Mouse (Mus musculus) forebrain, embryonic 11.5 days (tissue): ENCODE measurements around the gene Helt. TPM values are rescaled to one million over a fixed set of nuclear protein-coding genes. Genes with fewer than 3 reads are reported as not detected.

Source experiments
- ATAC-seq: fragments of 200-750 bp; cut with Nextera tagmentation; replicated peaks from 2 replicates; pipeline ENCODE4 v1.8.0; 2017; ENCODE audit warnings: moderate TSS enrichment; ENCODE audit not compliant: low FRiP score
- DNase-seq: peaks from one replicate; pipeline ENCODE4 v3.0.0-alpha.2; 2017; ENCODE audit warnings: low spot score
- H3K27ac ChIP-seq: fragments of 300-500 bp; sonication (generic); 2 replicates; pipeline ENCODE4 v1.5.1; 2014; ENCODE audit warnings: low read depth, low read length
- H3K27me3 ChIP-seq: fragments of 300-500 bp; sonication (generic); 2 replicates; pipeline ENCODE4 v1.6.1; 2014; ENCODE audit warnings: mild to moderate bottlenecking, low read length, mixed read lengths; ENCODE audit not compliant: control insufficient read depth, insufficient read depth
- H3K36me3 ChIP-seq: fragments of 300-500 bp; sonication (generic); 2 replicates; pipeline ENCODE4 v1.6.1; 2014; ENCODE audit warnings: mild to moderate bottlenecking, low read length, moderate library complexity, mixed read lengths; ENCODE audit not compliant: control insufficient read depth, insufficient read depth
- H3K4me1 ChIP-seq: fragments of 300-500 bp; sonication (generic); replicated peaks from 2 replicates; pipeline ENCODE4 v1.6.1; 2014; ENCODE audit warnings: low read length, mixed read lengths; ENCODE audit not compliant: control insufficient read depth, insufficient read depth
- H3K4me2 ChIP-seq: fragments of 300-500 bp; sonication (generic); 2 replicates; pipeline ENCODE4 v1.6.1; 2014; ENCODE audit warnings: low read depth, mild to moderate bottlenecking, low read length, moderate library complexity, mixed read lengths; ENCODE audit not compliant: severe bottlenecking
- H3K4me3 ChIP-seq: fragments of 300-500 bp; sonication (generic); 2 replicates; pipeline ENCODE4 v1.5.1; 2014; ENCODE audit warnings: low read depth, low read length
- H3K9ac ChIP-seq: fragments of 300-500 bp; sonication (generic); 2 replicates; pipeline ENCODE4 v1.6.1; 2014; ENCODE audit warnings: low read length
- H3K9me3 ChIP-seq: fragments of 300-500 bp; sonication (generic); 2 replicates; pipeline ENCODE4 v1.6.1; 2016; ENCODE audit warnings: low read length, mixed read lengths; ENCODE audit not compliant: control insufficient read depth
- WGBS: fragments of 180-500 bp; shearing (Covaris S2); extraction: QIAGEN DNeasy Blood & Tissue Kit; methylation state at CpG from one replicate; pipeline ENCODE4 v1.1.7; 2014; 5-methylcytosine and 5-hydroxymethylcytosine counted together
- polyA plus RNA-seq: library from polyadenylated mRNA; unstranded; fragments of >200 nt; fragmentation: Nextera tagmentation; extraction: Ambion mirVana; gene quantifications from 2 replicates; pipeline ENCODE4 v1.2.1, GENCODE M21; 2014

Gene Helt
- polyA plus RNA-seq, 1 experiment from 2014 or later: 7.4 TPM

- H3K27me3 ChIP-seq: no peaks in the 10 kb centered on the region
- DNase-seq: no peak
- no peak overlapping the region for H3K27ac ChIP-seq
- no peaks in the 10 kb centered on the region for H3K36me3 ChIP-seq
- H3K9ac ChIP-seq: no peak overlapping the region
- no peaks in the 10 kb centered on the region for H3K9me3 ChIP-seq
- no peak overlapping the region for H3K4me2 ChIP-seq
- no peaks in the 10 kb centered on the region for H3K4me1 ChIP-seq
- ATAC-seq: no peak
- no peak overlapping the region for H3K4me3 ChIP-seq
- WGBS: 91% methylated on average over 7 of the region's 7 CpGs
Observed at GRCm38 (mm10) chr8:46327284-46327683, 32.8 kb upstream of the Helt start.

GRCm38 (mm10) chr8:46326715-46327114 is 32.2 kb upstream of the Helt start:
- H3K4me1 ChIP-seq: no peaks in the 10 kb centered on the region

GRCm38 (mm10) chr8:46324676-46325075 is 30.2 kb upstream of the Helt start:
- DNase-seq: no peak
- no peaks in the 10 kb centered on the region for H3K9me3 ChIP-seq
- ATAC-seq: no peak
- H3K36me3 ChIP-seq: no peaks in the 10 kb centered on the region
- no peak overlapping the region for H3K4me3 ChIP-seq
- no peaks in the 10 kb centered on the region for H3K4me1 ChIP-seq
- H3K4me2 ChIP-seq: no peak overlapping the region
- no peak overlapping the region for H3K27ac ChIP-seq
- 87% methylated on average over 5 of the region's 5 CpGs for WGBS
- no peak overlapping the region for H3K9ac ChIP-seq
- no peaks in the 10 kb centered on the region for H3K27me3 ChIP-seq

More at GRCm38 (mm10) chr8:46326715-46327114, 32.2 kb upstream of the Helt start:
- no peaks in the 10 kb centered on the region for H3K27me3 ChIP-seq
- no peaks in the 10 kb centered on the region for H3K36me3 ChIP-seq
- H3K27ac ChIP-seq: no peak overlapping the region
- no peak overlapping the region for H3K9ac ChIP-seq
- no peak overlapping the region for H3K4me2 ChIP-seq
- 81% methylated on average over 5 of the region's 5 CpGs for WGBS
- no peak for ATAC-seq
- DNase-seq: no peak
- H3K4me3 ChIP-seq: no peak overlapping the region
- no peaks in the 10 kb centered on the region for H3K9me3 ChIP-seq

GRCm38 (mm10) chr8:46323672-46324191 is 29.3 kb upstream of the Helt start:
- no peak overlapping the region for H3K27ac ChIP-seq
- H3K36me3 ChIP-seq: no peaks in the 10 kb centered on the region
- H3K9ac ChIP-seq: no peak overlapping the region
- DNase-seq (no peak), ATAC-seq (no peak)
- no peaks in the 10 kb centered on the region for H3K4me1 ChIP-seq
- no peak overlapping the region for H3K4me2 ChIP-seq
- no peak overlapping the region for H3K4me3 ChIP-seq
- no peaks in the 10 kb centered on the region for H3K9me3 ChIP-seq
- no peaks in the 10 kb centered on the region for H3K27me3 ChIP-seq
- WGBS: 86% methylated on average over 5 of the region's 5 CpGs

- Histone ChIP-seq H3K4me2 (no peak overlapping the region), H3K9ac (no peak overlapping the region), H3K36me3 (no peaks in the 10 kb centered on the region), H3K4me3 (no peak overlapping the region), H3K27me3 (no peaks in the 10 kb centered on the region), H3K27ac (no peak overlapping the region), H3K9me3 (no peaks in the 10 kb centered on the region), H3K4me1 (no peaks in the 10 kb centered on the region)
- ATAC-seq (no peak), DNase-seq (no peak)
- WGBS: 90% methylated on average over 2 of the region's 2 CpGs
Observed at GRCm38 (mm10) chr8:46322833-46323232, 28.4 kb upstream of the Helt start.

GRCm38 (mm10) chr8:46322421-46322820 is 27.9 kb upstream of the Helt start:
- no peak overlapping the region for H3K9ac ChIP-seq
- ATAC-seq: no peak
- no peaks in the 10 kb centered on the region for H3K36me3 ChIP-seq
- H3K9me3 ChIP-seq: no peaks in the 10 kb centered on the region
- no peak overlapping the region for H3K4me3 ChIP-seq
- no peak overlapping the region for H3K4me2 ChIP-seq
- WGBS: 93% methylated on average over 4 of the region's 4 CpGs
- no peaks in the 10 kb centered on the region for H3K4me1 ChIP-seq
- H3K27ac ChIP-seq: no peak overlapping the region
- DNase-seq: no peak
- no peaks in the 10 kb centered on the region for H3K27me3 ChIP-seq

- DNase-seq (no peak), ATAC-seq (no peak)
- Histone ChIP-seq H3K4me2 (no peak overlapping the region), H3K9me3 (no peaks in the 10 kb centered on the region), H3K27ac (no peak overlapping the region), H3K27me3 (no peaks in the 10 kb centered on the region), H3K9ac (no peak overlapping the region), H3K36me3 (no peaks in the 10 kb centered on the region), H3K4me1 (no peaks in the 10 kb centered on the region), H3K4me3 (no peak overlapping the region)
- WGBS: 93% methylated on average over 5 of the region's 5 CpGs
Observed at GRCm38 (mm10) chr8:46318802-46319201, 24.3 kb upstream of the Helt start.

- Histone ChIP-seq H3K4me3 (no peak overlapping the region), H3K9me3 (no peaks in the 10 kb centered on the region), H3K36me3 (no peaks in the 10 kb centered on the region), H3K27ac (no peak overlapping the region), H3K9ac (no peak overlapping the region), H3K27me3 (no peaks in the 10 kb centered on the region), H3K4me1 (no peaks in the 10 kb centered on the region), H3K4me2 (no peak overlapping the region)
- DNase-seq (no peak), ATAC-seq (no peak)
- WGBS: 79% methylated on average over 7 of the region's 7 CpGs
Observed at GRCm38 (mm10) chr8:46317161-46317560, 22.7 kb upstream of the Helt start.

GRCm38 (mm10) chr8:46313798-46314197 is 19.3 kb upstream of the Helt start:
- ATAC-seq (no peak), DNase-seq (no peak)
- Histone ChIP-seq H3K4me2 (no peak overlapping the region), H3K9ac (no peak overlapping the region), H3K9me3 (no peaks in the 10 kb centered on the region), H3K4me3 (no peak overlapping the region), H3K27ac (no peak overlapping the region), H3K27me3 (no peaks in the 10 kb centered on the region), H3K36me3 (no peaks in the 10 kb centered on the region), H3K4me1 (no peaks in the 10 kb centered on the region)
- WGBS: 90% methylated on average over 3 of the region's 3 CpGs
